Mouse (Mus musculus): ENCODE data around the gene Sun2.

DNA sequence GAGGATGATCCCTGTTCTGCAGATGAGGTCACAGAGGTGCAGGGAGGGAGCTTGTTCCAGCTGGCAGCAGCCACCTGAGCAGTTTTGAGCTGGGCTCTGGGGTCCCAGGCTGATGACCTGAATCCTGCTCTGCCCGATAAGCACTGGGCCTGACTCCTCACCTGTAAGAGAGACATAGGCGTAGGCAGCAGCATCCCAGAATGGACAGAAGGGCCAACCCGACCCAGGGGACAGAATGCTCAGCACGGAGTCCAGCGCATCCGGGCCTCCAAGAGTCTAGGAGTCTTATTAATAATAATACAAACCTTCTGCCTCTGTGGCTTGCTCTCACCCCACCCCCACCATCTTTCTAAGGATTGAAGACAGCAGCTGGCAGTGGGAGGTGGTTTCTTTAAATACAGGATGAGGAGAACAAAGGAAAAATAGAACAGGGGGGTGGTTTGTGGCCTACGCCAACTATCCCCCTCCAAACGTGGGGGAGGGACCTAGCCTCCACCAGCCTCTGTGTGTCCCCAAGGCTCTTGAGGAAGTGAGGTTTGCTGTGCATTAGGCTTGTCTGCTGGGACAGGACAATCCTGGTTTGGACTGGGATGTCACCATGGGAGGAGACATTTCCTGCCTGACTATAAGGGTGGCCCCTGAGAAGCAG, 13.8 kb upstream of the Sun2 start:
- no peak for TF ChIP-seq POLR2A (IDR thresholded peaks at IDR 0.05; ENCODE audit: borderline replicate concordance, insufficient read depth, low read length)
- TF ChIP-seq CTCF (IDR thresholded peaks at IDR 0.05; ENCODE audit: borderline replicate concordance, insufficient read depth, low read depth, low read length) = no peak
